Mouse (Mus musculus) myocyte (in vitro differentiated cells): Measurements from ENCODE around the gene Mif.

Source experiments
- CEBPB ChIP-seq: IDR thresholded peaks from 2 replicates; pipeline ENCODE4 v1.6.1; 2011; ENCODE audit warnings: mild to moderate bottlenecking, moderate library complexity; ENCODE audit not compliant: poor library complexity, insufficient read depth, severe bottlenecking
- E2F4 ChIP-seq: IDR thresholded peaks from one replicate; pipeline ENCODE4 v1.6.1; 2011; ENCODE audit warnings: mild to moderate bottlenecking, control low read depth, moderate library complexity; ENCODE audit not compliant: insufficient read depth
- MAX ChIP-seq: IDR thresholded peaks from one replicate; pipeline ENCODE4 v1.6.1; 2011; ENCODE audit warnings: low read depth, mild to moderate bottlenecking, control low read depth
- MYOD1 ChIP-seq, 3 experiments: IDR thresholded peaks; one replicate each; pipeline ENCODE4 v1.6.1; 2011; ENCODE audit warnings: control low read depth in 2 of 3, low read depth in 2 of 3, mild to moderate bottlenecking in 2 of 3, moderate library complexity in 1 of 3; ENCODE audit not compliant: insufficient read length in 2 of 3, control insufficient read depth in 1 of 3
- MYOG ChIP-seq, 3 experiments: IDR thresholded peaks; one replicate each; pipeline ENCODE4 v1.6.1; 2011; ENCODE audit warnings: control low read depth in 2 of 3, low read depth in 2 of 3, mild to moderate bottlenecking in 2 of 3; ENCODE audit not compliant: insufficient read length in 2 of 3, control insufficient read depth in 1 of 3, insufficient read depth in 1 of 3
- POLR2A ChIP-seq: IDR thresholded peaks from one replicate; pipeline ENCODE4 v1.6.1; 2011; ENCODE audit warnings: low read depth, mild to moderate bottlenecking, control low read depth, moderate library complexity; ENCODE audit not compliant: insufficient read length
- POLR2AphosphoS2 ChIP-seq: IDR thresholded peaks from one replicate; pipeline ENCODE4 v1.6.1; 2011; ENCODE audit warnings: low read depth, control low read depth; ENCODE audit not compliant: insufficient read length
- REST ChIP-seq: IDR thresholded peaks from one replicate; pipeline ENCODE4 v1.6.1; 2011; ENCODE audit warnings: mild to moderate bottlenecking, control low read depth, moderate library complexity; ENCODE audit not compliant: insufficient read depth, insufficient read length
- TCF12 ChIP-seq: IDR thresholded peaks from one replicate; pipeline ENCODE4 v1.6.1; 2011; ENCODE audit warnings: mild to moderate bottlenecking, control low read depth; ENCODE audit not compliant: poor library complexity, insufficient read depth, severe bottlenecking
- TCF3 ChIP-seq: IDR thresholded peaks from one replicate; pipeline ENCODE4 v1.6.1; 2011; ENCODE audit warnings: low read depth, control low read depth; ENCODE audit not compliant: insufficient read length
- USF1 ChIP-seq: IDR thresholded peaks from one replicate; pipeline ENCODE4 v1.6.1; 2011; ENCODE audit warnings: low read depth, mild to moderate bottlenecking, control low read depth, moderate library complexity

GRCm38 (mm10) chr10:75828500-75828931, 31.5 kb downstream of the Mif start:
- TF ChIP-seq REST: no peak
- 0 out of 2 replicates have a peak, but pooled peaks have one; percentile 3 for TF ChIP-seq CEBPB
- no peak for TF ChIP-seq POLR2A
- TF ChIP-seq MAX: no peak
- no peak for TF ChIP-seq MYOG (IDR thresholded peaks at IDR 0.05; ENCODE audit: control insufficient read depth in 1 of 3, insufficient read depth in 1 of 3, insufficient read length in 2 of 3, low read depth in 2 of 3)
- TF ChIP-seq TCF3: no peak
- TF ChIP-seq TCF12: no peak
- no peak for TF ChIP-seq POLR2AphosphoS2
- no peak for TF ChIP-seq USF1
- TF ChIP-seq E2F4: no peak
- TF ChIP-seq MYOD1 (IDR thresholded peaks at IDR 0.05; ENCODE audit: control insufficient read depth in 1 of 3, insufficient read length in 2 of 3, low read depth in 2 of 3): no peak
